Mouse (Mus musculus) stomach, embryonic 14.5 days (tissue): ENCODE data around the gene Eepd1. TPM values are rescaled to one million over a fixed set of nuclear protein-coding genes. Genes with fewer than 3 reads are reported as not detected.

Experiments
- ATAC-seq: fragments of 200-750 bp; cut with Nextera tagmentation; 2 replicates; pipeline ENCODE4 v1.8.0; 2017; ENCODE audit warnings: low read depth, moderate TSS enrichment; ENCODE audit not compliant: insufficient number of reproducible peaks, insufficient read depth, low FRiP score
- H3K27ac ChIP-seq: fragments of 300-500 bp; sonication (generic); 2 replicates; pipeline ENCODE4 v1.5.1; 2014; ENCODE audit warnings: mild to moderate bottlenecking, low read length, moderate library complexity, mixed read lengths
- H3K27me3 ChIP-seq: fragments of 300-500 bp; sonication (generic); 2 replicates; pipeline ENCODE4 v1.6.1; 2014; ENCODE audit warnings: low read length, control low read depth, mixed read lengths; ENCODE audit not compliant: control insufficient read depth, insufficient read depth
- H3K36me3 ChIP-seq: fragments of 300-500 bp; sonication (generic); 2 replicates; pipeline ENCODE4 v1.6.1; 2014; ENCODE audit warnings: mild to moderate bottlenecking, control low read depth, low read length, moderate library complexity, mixed read lengths; ENCODE audit not compliant: control insufficient read depth, insufficient read depth
- H3K4me1 ChIP-seq: fragments of 300-500 bp; sonication (generic); 2 replicates; pipeline ENCODE4 v1.6.1; 2014; ENCODE audit warnings: low read length, control low read depth, mixed read lengths; ENCODE audit not compliant: control insufficient read depth, insufficient read depth
- H3K4me2 ChIP-seq: fragments of 300-500 bp; sonication (generic); replicated peaks from 2 replicates; pipeline ENCODE4 v1.6.1; 2014; ENCODE audit warnings: low read depth, low read length, control low read depth
- H3K4me3 ChIP-seq: fragments of 300-500 bp; sonication (generic); 2 replicates; pipeline ENCODE4 v1.5.1; 2014; ENCODE audit warnings: low read depth, low read length, control low read depth
- H3K9ac ChIP-seq: fragments of 300-500 bp; sonication (generic); replicated peaks from 2 replicates; pipeline ENCODE4 v1.6.1; 2014; ENCODE audit warnings: low read depth, mild to moderate bottlenecking, control low read depth, low read length, moderate library complexity, mixed read lengths
- H3K9me3 ChIP-seq: fragments of 300-500 bp; sonication (generic); 2 replicates; pipeline ENCODE4 v1.6.1; 2016; ENCODE audit warnings: low read depth, low read length, control low read depth; ENCODE audit not compliant: control insufficient read depth
- WGBS: fragments of 180-500 bp; shearing (Covaris S2); extraction: QIAGEN DNeasy Blood & Tissue Kit; methylation state at CpG from one replicate; pipeline ENCODE4 v1.1.7; 2014; 5-methylcytosine and 5-hydroxymethylcytosine counted together
- polyA plus RNA-seq: library from polyadenylated mRNA; unstranded; fragments of >200 nt; fragmentation: Nextera tagmentation; extraction: Ambion mirVana; gene quantifications from 2 replicates; pipeline ENCODE4 v1.2.1, GENCODE M21; 2014

Eepd1 gene
- polyA plus RNA-seq, 1 experiment from 2014 or later, result 11.5 TPM

GRCm38 (mm10) chr9:25568783-25569182, 87.4 kb downstream of the Eepd1 start:
- no peak for ATAC-seq
- no peak overlapping the region for H3K4me2 ChIP-seq
- WGBS, result 85% methylated on average over 3 of the region's 3 CpGs
- no peak overlapping the region for H3K9ac ChIP-seq
- H3K9me3 ChIP-seq, result no peaks in the 10 kb centered on the region
- H3K27ac ChIP-seq, result no peak overlapping the region
- no peak overlapping the region for H3K4me3 ChIP-seq
- no peaks in the 10 kb centered on the region for H3K27me3 ChIP-seq
- H3K4me1 ChIP-seq, result no peaks in the 10 kb centered on the region
- no peaks in the 10 kb centered on the region for H3K36me3 ChIP-seq

GRCm38 (mm10) chr9:25570011-25570410, 88.7 kb downstream of the Eepd1 start:
- H3K4me3 ChIP-seq, result no peak overlapping the region
- no peak overlapping the region for H3K4me2 ChIP-seq
- H3K9ac ChIP-seq, result no peak overlapping the region
- 89% methylated on average over 7 of the region's 7 CpGs for WGBS
- ATAC-seq, result no peak
- no peaks in the 10 kb centered on the region for H3K27me3 ChIP-seq
- no peaks in the 10 kb centered on the region for H3K4me1 ChIP-seq
- no peaks in the 10 kb centered on the region for H3K36me3 ChIP-seq
- H3K27ac ChIP-seq, result no peak overlapping the region
- no peaks in the 10 kb centered on the region for H3K9me3 ChIP-seq

- no peak overlapping the region for H3K4me3 ChIP-seq
- 74% methylated on average over 9 of the region's 9 CpGs for WGBS
- no peak overlapping the region for H3K27ac ChIP-seq
- H3K9me3 ChIP-seq, result no peaks in the 10 kb centered on the region
- no peaks in the 10 kb centered on the region for H3K4me1 ChIP-seq
- no peak overlapping the region for H3K4me2 ChIP-seq
- no peaks in the 10 kb centered on the region for H3K27me3 ChIP-seq
- H3K9ac ChIP-seq, result no peak overlapping the region
- no peaks in the 10 kb centered on the region for H3K36me3 ChIP-seq
- ATAC-seq, result no peak
These were observed 89.1 kb downstream of the Eepd1 start for GRCm38 (mm10) chr9:25570436-25570835.

GRCm38 (mm10) chr9:25571381-25571780, 90.0 kb downstream of the Eepd1 start:
- H3K36me3 ChIP-seq, result no peaks in the 10 kb centered on the region
- peak; percentile 39 for ATAC-seq
- H3K4me3 ChIP-seq, result no peak overlapping the region
- no peaks in the 10 kb centered on the region for H3K27me3 ChIP-seq
- H3K4me2 ChIP-seq, result no peak overlapping the region
- WGBS, result 48% methylated on average over 2 of the region's 2 CpGs
- no peak overlapping the region for H3K9ac ChIP-seq
- H3K9me3 ChIP-seq, result no peaks in the 10 kb centered on the region
- H3K4me1 ChIP-seq, result no peaks in the 10 kb centered on the region
- H3K27ac ChIP-seq, result peak overlapping the region; percentile 40

- Histone ChIP-seq H3K27me3 (no peaks in the 10 kb centered on the region), H3K4me1 (no peaks in the 10 kb centered on the region), H3K9me3 (no peaks in the 10 kb centered on the region), H3K4me3 (no peak overlapping the region), H3K27ac (no peak overlapping the region), H3K9ac (no peak overlapping the region), H3K4me2 (no peak overlapping the region), H3K36me3 (no peaks in the 10 kb centered on the region)
- no peak for ATAC-seq
- WGBS, result 33% methylated on average over 7 of the region's 7 CpGs
These were observed 92.4 kb downstream of the Eepd1 start for GRCm38 (mm10) chr9:25573753-25574152.

GRCm38 (mm10) chr9:25574186-25574585, 92.8 kb downstream of the Eepd1 start:
- no peak for ATAC-seq

GRCm38 (mm10) chr9:25578674-25579596, 97.6 kb downstream of the Eepd1 start:
- 56% methylated on average over 7 of the region's 7 CpGs for WGBS
- Histone ChIP-seq H3K4me1 (no peaks in the 10 kb centered on the region), H3K36me3 (no peaks in the 10 kb centered on the region), H3K9me3 (no peaks in the 10 kb centered on the region), H3K27me3 (no peaks in the 10 kb centered on the region), H3K9ac (no peak overlapping the region), H3K27ac (no peak overlapping the region), H3K4me3 (no peak overlapping the region), H3K4me2 (no peak overlapping the region)
- ATAC-seq, result peak; percentile 72; the same call in 1 of the 2 replicates

More at GRCm38 (mm10) chr9:25574186-25574585, 92.8 kb downstream of the Eepd1 start:
- no peak overlapping the region for H3K27ac ChIP-seq
- H3K9me3 ChIP-seq, result no peaks in the 10 kb centered on the region
- 90% methylated on average over 4 of the region's 4 CpGs for WGBS
- no peaks in the 10 kb centered on the region for H3K36me3 ChIP-seq
- H3K4me2 ChIP-seq, result no peak overlapping the region
- H3K9ac ChIP-seq, result no peak overlapping the region
- H3K27me3 ChIP-seq, result no peaks in the 10 kb centered on the region
- no peak overlapping the region for H3K4me3 ChIP-seq
- H3K4me1 ChIP-seq, result no peaks in the 10 kb centered on the region

GRCm38 (mm10) chr9:25583621-25584020, 102.3 kb downstream of the Eepd1 start:
- Histone ChIP-seq H3K27ac (no peak overlapping the region), H3K4me1 (no peaks in the 10 kb centered on the region), H3K4me2 (no peak overlapping the region), H3K9ac (no peak overlapping the region), H3K27me3 (no peaks in the 10 kb centered on the region), H3K9me3 (no peaks in the 10 kb centered on the region), H3K4me3 (no peak overlapping the region), H3K36me3 (no peaks in the 10 kb centered on the region)
- ATAC-seq, result no peak
- WGBS, result 88% methylated on average over 2 of the region's 2 CpGs
